Mouse (Mus musculus): Measurements from ENCODE around the gene Evx2.

DNA sequence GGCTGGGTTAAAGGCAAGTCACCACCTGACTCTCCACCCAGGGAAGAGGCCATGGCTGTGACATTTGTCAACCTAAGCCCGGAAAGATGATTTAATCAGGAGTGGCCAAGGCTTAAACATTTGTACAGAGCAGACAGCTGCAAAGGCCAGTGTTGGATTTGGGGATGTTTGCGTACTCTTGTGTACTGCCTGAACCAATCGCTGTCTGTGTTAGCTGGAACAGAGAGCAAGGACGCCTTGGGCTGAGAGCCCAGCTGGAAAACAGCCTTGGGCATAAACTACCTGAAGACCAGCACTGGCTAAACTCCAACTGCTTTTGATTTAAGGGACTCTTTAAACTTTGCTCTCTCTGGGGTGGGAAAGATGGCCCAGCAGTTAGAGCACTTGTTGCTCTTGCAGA is 49.3 kb upstream of the Evx2 start:
- TF ChIP-seq CTCF (IDR thresholded peaks at IDR 0.05; ENCODE audit: low read depth) (no peak), EP300 (IDR thresholded peaks at IDR 0.05; ENCODE audit: low read depth) (no peak)

All from liver, postnatal 0 days (tissue).